Mouse (Mus musculus) brain, embryonic 14.5 days (tissue): ENCODE measurements at regions not wholly inside any gene's neighbourhood (a gene's known extent, or its start where the extent isn't known, plus 50 kb on each side); places are given as distances from the start of the nearest gene placed in this dataset.

ENCODE experiments used
- CTCF ChIP-seq: fragments of 200-500 bp; IDR thresholded peaks from 2 replicates; pipeline ENCODE4 v1.5.1; 2012; ENCODE audit warnings: inconsistent platforms, mild to moderate bottlenecking, moderate library complexity, borderline replicate concordance; ENCODE audit not compliant: insufficient read depth, insufficient read length; ENCODE audit errors: extremely low read depth
- POLR2A ChIP-seq: fragments of 200-500 bp; IDR thresholded peaks from 2 replicates; pipeline ENCODE4 v1.6.1; 2012; ENCODE audit warnings: mild to moderate bottlenecking, inconsistent platforms, borderline replicate concordance; ENCODE audit not compliant: poor library complexity, insufficient read depth, insufficient read length, severe bottlenecking; ENCODE audit errors: extremely low read depth

GRCm38 (mm10) chr1:76083273-76084036 lies 537.4 kb downstream of the Slc4a3 start:
- TF ChIP-seq POLR2A (no peak), CTCF (no peak)
